Mouse (Mus musculus) thymus, postnatal 4 days (tissue): ENCODE results near the gene Vmn1r118.
"Not testable (repeated sequence)": the region's sequence is repeated elsewhere in the genome, so short reads cannot be mapped to it uniquely, and the experiment has no call there.

Experiments used
- DNase-seq: peaks from one replicate; pipeline ENCODE4 v3.0.0; 2021

The Vmn1r118 gene

GRCm38 (mm10) chr7:20912247-20912646 is at the start of gene Vmn1r118:
Gene Vmn1r118, minus strand, starts transcription at chr7:20912347.
- DNase-seq = not testable (repeated sequence)

GRCm38 (mm10) chr7:20884021-20884420 is 28.1 kb downstream of the Vmn1r118 start, which contains the start of gene Vmn1r117:
Gene Vmn1r117, minus strand, starts transcription at chr7:20884121.
- DNase-seq = not testable (repeated sequence)

GRCm38 (mm10) chr7:20871956-20872355 is 40.2 kb downstream of the Vmn1r118 start, which contains the start of gene Vmn1r116:
Gene Vmn1r116, plus strand, starts transcription at chr7:20872256.
- not testable (repeated sequence) for DNase-seq
